Mouse (Mus musculus): ENCODE data around the gene Mob1b. TPM values are rescaled to one million over a fixed set of nuclear protein-coding genes. Genes with fewer than 3 reads are reported as not detected.

Gene Mob1b
- polyA plus RNA-seq (2014; fragmentation: Nextera tagmentation; extraction: Ambion mirVana): 12.5 and 17.0 TPM in 2 replicates

GRCm38 (mm10) chr5:88720116-88721002 lies at the start of gene Mob1b:
Gene Mob1b, plus strand, starts transcription at chr5:88720855.
- no peaks in the 10 kb centered on the region for H3K36me3 ChIP-seq (ENCODE audit: control insufficient read depth, insufficient read depth, low read length)
- H3K4me1 ChIP-seq (ENCODE audit: control insufficient read depth, insufficient read depth, low read length): peaks cover 9% of the 10 kb centered on the region
- H3K9me3 ChIP-seq (ENCODE audit: control insufficient read depth, low read length): no peaks in the 10 kb centered on the region
- DNase-seq (ENCODE audit: low spot score) (peak; percentile 97), ATAC-seq (ENCODE audit: insufficient number of reproducible peaks, low FRiP score, low TSS enrichment, low read depth) (peak; percentile 98)
- peak within 1 kb of the TSS; percentile 85; the same call in 1 of the 2 replicates for H3K27ac ChIP-seq (replicated peaks; ENCODE audit: low read depth, low read length)
- peak within 1 kb of the TSS; percentile 91 for H3K9ac ChIP-seq (ENCODE audit: low read length)
- under 1% methylated on average over 38 of the region's 54 CpGs for WGBS
- no peaks in the 10 kb centered on the region for H3K27me3 ChIP-seq (ENCODE audit: control insufficient read depth, insufficient read depth, low read length)
- H3K4me2 ChIP-seq (ENCODE audit: low read depth, severe bottlenecking): peak within 1 kb of the TSS; percentile 96
- H3K4me3 ChIP-seq (ENCODE audit: low read depth, low read length): peak within 1 kb of the TSS; percentile 95

- DNase-seq (ENCODE audit: low spot score) (peak; percentile 56), ATAC-seq (ENCODE audit: insufficient number of reproducible peaks, low FRiP score, low TSS enrichment, low read depth) (peak; percentile 19; the same call in 1 of the 2 replicates)
- H3K9ac ChIP-seq (ENCODE audit: low read length): peak overlapping the region; percentile 88
- peaks cover 3% of the 10 kb centered on the region; the same call in 1 of the 2 replicates for H3K36me3 ChIP-seq (ENCODE audit: control insufficient read depth, insufficient read depth, low read length)
- H3K4me3 ChIP-seq (ENCODE audit: low read depth, low read length): peak overlapping the region; percentile 87
- H3K4me2 ChIP-seq (ENCODE audit: low read depth, severe bottlenecking): peak overlapping the region; percentile 72
- peaks cover 7% of the 10 kb centered on the region; the same call in 1 of the 2 replicates for H3K4me1 ChIP-seq (ENCODE audit: control insufficient read depth, insufficient read depth, low read length)
- WGBS: under 1% methylated on average over 36 of the region's 47 CpGs
- H3K9me3 ChIP-seq (ENCODE audit: control insufficient read depth, low read length): no peaks in the 10 kb centered on the region
- H3K27ac ChIP-seq (replicated peaks; ENCODE audit: low read depth, low read length): peak overlapping the region; percentile 95
- no peaks in the 10 kb centered on the region for H3K27me3 ChIP-seq (ENCODE audit: control insufficient read depth, insufficient read depth, low read length)
These were observed 45.8 kb upstream of the Mob1b start for GRCm38 (mm10) chr5:88674703-88675442.

- Histone ChIP-seq H3K4me2 (ENCODE audit: low read depth, severe bottlenecking) (peak within 1 kb of the TSS; percentile 72), H3K36me3 (ENCODE audit: control insufficient read depth, insufficient read depth, low read length) (peaks cover 3% of the 10 kb centered on the region; the same call in 1 of the 2 replicates), H3K27ac (replicated peaks; ENCODE audit: low read depth, low read length) (peak within 1 kb of the TSS; percentile 95), H3K27me3 (ENCODE audit: control insufficient read depth, insufficient read depth, low read length) (no peaks in the 10 kb centered on the region), H3K9ac (ENCODE audit: low read length) (peak within 1 kb of the TSS; percentile 88), H3K4me1 (ENCODE audit: control insufficient read depth, insufficient read depth, low read length) (peaks cover 7% of the 10 kb centered on the region; the same call in 1 of the 2 replicates), H3K9me3 (ENCODE audit: control insufficient read depth, low read length) (no peaks in the 10 kb centered on the region), H3K4me3 (ENCODE audit: low read depth, low read length) (peak within 1 kb of the TSS; percentile 87)
- peak; percentile 92 for ATAC-seq (ENCODE audit: insufficient number of reproducible peaks, low FRiP score, low TSS enrichment, low read depth)
- under 1% methylated on average over 92 of the region's 127 CpGs for WGBS
- DNase-seq (ENCODE audit: low spot score): peak; percentile 92
These were observed 44.9 kb upstream of the Mob1b start, which contains the start of gene Grsf1 for GRCm38 (mm10) chr5:88675443-88676387. Gene Grsf1, minus strand, starts transcription at chr5:88676171.

- Histone ChIP-seq H3K9ac (ENCODE audit: low read length) (no peak overlapping the region), H3K36me3 (ENCODE audit: control insufficient read depth, insufficient read depth, low read length) (no peaks in the 10 kb centered on the region), H3K9me3 (ENCODE audit: control insufficient read depth, low read length) (no peaks in the 10 kb centered on the region), H3K27ac (replicated peaks; ENCODE audit: low read depth, low read length) (no peak overlapping the region), H3K27me3 (ENCODE audit: control insufficient read depth, insufficient read depth, low read length) (no peaks in the 10 kb centered on the region), H3K4me1 (ENCODE audit: control insufficient read depth, insufficient read depth, low read length) (peaks cover 7% of the 10 kb centered on the region; the same call in 1 of the 2 replicates), H3K4me3 (ENCODE audit: low read depth, low read length) (no peak overlapping the region), H3K4me2 (ENCODE audit: low read depth, severe bottlenecking) (no peak overlapping the region)
- no peak for DNase-seq (ENCODE audit: low spot score)
- WGBS: 43% methylated on average over 7 of the region's 7 CpGs
- no peak for ATAC-seq (ENCODE audit: insufficient number of reproducible peaks, low FRiP score, low TSS enrichment, low read depth)
These were observed 41.7 kb upstream of the Mob1b start for GRCm38 (mm10) chr5:88678929-88679328.

- Histone ChIP-seq H3K36me3 (ENCODE audit: control insufficient read depth, insufficient read depth, low read length) (no peaks in the 10 kb centered on the region), H3K4me1 (ENCODE audit: control insufficient read depth, insufficient read depth, low read length) (peaks cover 6% of the 10 kb centered on the region; the same call in 1 of the 2 replicates), H3K4me3 (ENCODE audit: low read depth, low read length) (no peak overlapping the region), H3K27ac (replicated peaks; ENCODE audit: low read depth, low read length) (no peak overlapping the region), H3K9ac (ENCODE audit: low read length) (no peak overlapping the region), H3K4me2 (ENCODE audit: low read depth, severe bottlenecking) (no peak overlapping the region), H3K27me3 (ENCODE audit: control insufficient read depth, insufficient read depth, low read length) (no peaks in the 10 kb centered on the region), H3K9me3 (ENCODE audit: control insufficient read depth, low read length) (no peaks in the 10 kb centered on the region)
- 9% methylated on average over 6 of the region's 6 CpGs for WGBS
- ATAC-seq (ENCODE audit: insufficient number of reproducible peaks, low FRiP score, low TSS enrichment, low read depth) (no peak), DNase-seq (ENCODE audit: low spot score) (no peak)
These were observed 41.3 kb upstream of the Mob1b start for GRCm38 (mm10) chr5:88679341-88679740.

- H3K36me3 ChIP-seq (ENCODE audit: control insufficient read depth, insufficient read depth, low read length): no peaks in the 10 kb centered on the region
- no peak for DNase-seq (ENCODE audit: low spot score)
- peaks cover 3% of the 10 kb centered on the region; the same call in 1 of the 2 replicates for H3K4me1 ChIP-seq (ENCODE audit: control insufficient read depth, insufficient read depth, low read length)
- no peaks in the 10 kb centered on the region for H3K9me3 ChIP-seq (ENCODE audit: control insufficient read depth, low read length)
- H3K4me2 ChIP-seq (ENCODE audit: low read depth, severe bottlenecking): no peak overlapping the region
- H3K4me3 ChIP-seq (ENCODE audit: low read depth, low read length): no peak overlapping the region
- no peak for ATAC-seq (ENCODE audit: insufficient number of reproducible peaks, low FRiP score, low TSS enrichment, low read depth)
- no peak overlapping the region for H3K9ac ChIP-seq (ENCODE audit: low read length)
- H3K27ac ChIP-seq (replicated peaks; ENCODE audit: low read depth, low read length): no peak overlapping the region
- WGBS: 80% methylated on average over 6 of the region's 6 CpGs
- H3K27me3 ChIP-seq (ENCODE audit: control insufficient read depth, insufficient read depth, low read length): no peaks in the 10 kb centered on the region
These were observed 40.1 kb upstream of the Mob1b start for GRCm38 (mm10) chr5:88680567-88680966.

GRCm38 (mm10) chr5:88683706-88684105 lies 36.9 kb upstream of the Mob1b start:
- WGBS: 72% methylated on average over 9 of the region's 9 CpGs
- ATAC-seq (ENCODE audit: insufficient number of reproducible peaks, low FRiP score, low TSS enrichment, low read depth): no peak

More at GRCm38 (mm10) chr5:88683706-88684105, 36.9 kb upstream of the Mob1b start:
- peaks cover 3% of the 10 kb centered on the region; the same call in 1 of the 2 replicates for H3K4me1 ChIP-seq (ENCODE audit: control insufficient read depth, insufficient read depth, low read length)
- no peaks in the 10 kb centered on the region for H3K9me3 ChIP-seq (ENCODE audit: control insufficient read depth, low read length)
- DNase-seq (ENCODE audit: low spot score): no peak
- H3K27ac ChIP-seq (replicated peaks; ENCODE audit: low read depth, low read length): no peak overlapping the region
- H3K4me2 ChIP-seq (ENCODE audit: low read depth, severe bottlenecking): no peak overlapping the region
- no peak overlapping the region for H3K4me3 ChIP-seq (ENCODE audit: low read depth, low read length)
- H3K27me3 ChIP-seq (ENCODE audit: control insufficient read depth, insufficient read depth, low read length): no peaks in the 10 kb centered on the region
- no peak overlapping the region for H3K9ac ChIP-seq (ENCODE audit: low read length)
- H3K36me3 ChIP-seq (ENCODE audit: control insufficient read depth, insufficient read depth, low read length): no peaks in the 10 kb centered on the region

Data from limb, embryonic 11.5 days (tissue).